Mouse (Mus musculus) ES-E14 (cell line): ENCODE data around the gene Rnft2. TPM values are rescaled to one million over a fixed set of nuclear protein-coding genes. Genes with fewer than 3 reads are reported as not detected.

ENCODE experiments used
- DNase-seq: peaks from one replicate; pipeline ENCODE4 v3.0.0-alpha.2; 2013; ENCODE audit warnings: low read depth, low spot score
- H3K27ac ChIP-seq: 2 replicates; pipeline ENCODE4 v1.5.1; 2012; ENCODE audit warnings: low read depth, mild to moderate bottlenecking, low read length, moderate library complexity, mixed read lengths; ENCODE audit not compliant: poor library complexity, insufficient read depth, severe bottlenecking
- H3K36me3 ChIP-seq: 2 replicates; pipeline ENCODE4 v1.6.1; 2012; ENCODE audit warnings: mild to moderate bottlenecking, low read length, moderate library complexity, mixed read lengths; ENCODE audit not compliant: control insufficient read depth, poor library complexity, insufficient read depth, severe bottlenecking
- H3K4me1 ChIP-seq, 2 experiments: fragments of 150-350 bp in 1 of 2; sonication (generic) in 1 of 2; 2 replicates each; pipeline ENCODE4 v1.6.1; 2012; ENCODE audit warnings: low read length in 2 of 2, mild to moderate bottlenecking in 1 of 2, mixed read lengths in 1 of 2; ENCODE audit not compliant: control insufficient read depth in 2 of 2, insufficient read depth in 2 of 2, poor library complexity in 1 of 2
- H3K4me3 ChIP-seq, 2 experiments: fragments of 150-350 bp in 1 of 2; sonication (generic) in 1 of 2; 2 replicates each; pipeline ENCODE4 v1.5.1; 2012; ENCODE audit warnings: low read length in 2 of 2, low read depth in 1 of 2, mild to moderate bottlenecking in 1 of 2, mixed read lengths in 1 of 2; ENCODE audit not compliant: insufficient read depth in 1 of 2, poor library complexity in 1 of 2, severe bottlenecking in 1 of 2
- H3K9ac ChIP-seq: 2 replicates; pipeline ENCODE4 v1.6.1; 2012; ENCODE audit warnings: low read depth, mild to moderate bottlenecking, low read length, mixed read lengths; ENCODE audit not compliant: poor library complexity, insufficient read depth, severe bottlenecking
- H3K9me3 ChIP-seq: fragments of 150-350 bp; sonication (generic); 2 replicates; pipeline ENCODE4 v1.6.1; 2012; ENCODE audit warnings: low read depth, mild to moderate bottlenecking, low read length; ENCODE audit not compliant: control insufficient read depth, insufficient read depth
- CHD2 ChIP-seq: IDR thresholded peaks from 2 replicates; pipeline ENCODE4 v1.6.1; 2014; ENCODE audit warnings: mild to moderate bottlenecking, low read depth, low read length, inconsistent platforms
- HCFC1 ChIP-seq: IDR thresholded peaks from 2 replicates; pipeline ENCODE4 v1.6.1; 2012; ENCODE audit warnings: low read length, inconsistent platforms, borderline replicate concordance; ENCODE audit not compliant: insufficient read depth
- MAFK ChIP-seq: IDR thresholded peaks from 2 replicates; pipeline ENCODE4 v1.6.1; 2014; ENCODE audit warnings: mild to moderate bottlenecking, low read depth, low read length, inconsistent platforms; ENCODE audit not compliant: insufficient read depth
- ZC3H11A ChIP-seq: IDR thresholded peaks from 2 replicates; pipeline ENCODE4 v1.6.1; 2012; ENCODE audit warnings: low read depth, mild to moderate bottlenecking, inconsistent platforms, low read length, borderline replicate concordance
- ZNF384 ChIP-seq: IDR thresholded peaks from 2 replicates; pipeline ENCODE4 v1.6.1; 2012; ENCODE audit warnings: low read depth, low read length, inconsistent platforms
- in situ Hi-C, 2 experiments: fragments of 600-800 bp; cut with MboI; formaldehyde crosslinking; loops; one replicate each; pipeline ENCODE4 v1.15.1; 2025; ENCODE audit warnings: low sequenced_read_pairs in 2 of 2, inconsistent platforms in 1 of 2; ENCODE audit not compliant: unreplicated experiment in 2 of 2
- total RNA-seq: library from RNA; depleted of rRNA; stranded (reverse); fragments of 300-350 nt; gene quantifications from 2 replicates; pipeline ENCODE4 v1.2.3, GENCODE M21; 2012

Gene Rnft2
- total RNA-seq, 1 experiment: 7.9 TPM

DNA sequence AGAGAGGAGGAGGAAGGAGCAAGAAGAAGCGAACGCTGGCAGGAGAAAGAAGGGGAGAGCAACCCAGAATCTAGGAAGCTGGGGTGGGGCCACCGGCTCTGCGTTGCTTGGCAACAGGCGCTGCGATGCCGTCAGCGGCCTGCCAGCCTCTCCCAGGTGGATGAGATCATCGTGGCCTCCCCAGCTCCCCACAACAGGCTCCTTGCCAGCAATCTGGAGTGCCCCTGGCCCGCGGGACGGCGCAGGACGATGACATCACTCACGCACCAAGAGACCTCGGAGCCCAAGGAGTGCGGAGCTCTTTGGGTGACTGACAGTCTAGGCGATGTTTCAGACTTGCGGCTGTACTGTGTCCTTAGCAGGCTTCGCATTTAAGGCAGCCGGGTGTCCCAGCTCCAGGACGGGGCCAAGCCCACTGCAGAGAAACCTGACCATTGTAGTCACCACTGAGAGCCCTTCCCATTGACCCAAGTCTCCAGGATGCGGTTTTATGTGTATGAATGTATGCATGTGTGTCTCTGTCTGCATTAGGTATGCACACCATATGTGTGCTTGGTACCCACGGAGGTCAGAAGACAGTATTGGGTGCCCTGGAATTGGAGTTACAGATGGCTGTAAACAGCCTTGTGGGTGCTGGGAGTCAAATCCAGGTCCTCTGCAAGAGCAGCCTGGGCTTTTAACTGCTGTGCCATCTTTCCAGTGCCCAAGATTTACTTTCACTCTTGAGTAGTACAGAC, 30.3 kb downstream of the Rnft2 start:
- no peaks in the 10 kb centered on the region for H3K4me1 ChIP-seq
- H3K27ac ChIP-seq: no peak overlapping the region
- H3K36me3 ChIP-seq: no peaks in the 10 kb centered on the region
- in situ Hi-C loops: no loop called here
- H3K9ac ChIP-seq: no peak overlapping the region
- no peaks in the 10 kb centered on the region for H3K9me3 ChIP-seq
- TF ChIP-seq ZNF384 (no peak), CHD2 (no peak), HCFC1 (no peak), MAFK (no peak), ZC3H11A (no peak)
- H3K4me3 ChIP-seq: peak overlapping the region in 1 of 2 experiments; percentile 6; a peak in 1 of 4 replicates
- DNase-seq: peak; percentile 16

DNA sequence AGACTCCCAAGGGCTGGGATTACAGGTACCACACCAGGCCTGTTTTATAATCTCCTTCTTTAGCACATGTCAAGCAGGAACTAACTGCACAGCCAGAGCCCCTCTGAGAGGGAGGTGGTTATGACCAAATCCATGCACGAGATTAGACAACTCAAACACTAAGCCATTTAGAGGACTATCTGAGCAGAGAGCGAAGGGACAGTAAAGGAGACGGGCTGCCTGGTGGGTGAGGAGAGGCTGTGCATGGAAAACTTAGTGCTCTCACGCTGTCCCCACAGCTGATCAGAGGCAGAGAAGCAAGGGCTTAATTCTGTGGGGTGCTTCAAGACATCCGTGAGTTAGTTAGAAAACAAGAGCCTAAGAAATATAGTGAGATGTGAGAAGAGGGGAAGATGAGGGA, 30.9 kb downstream of the Rnft2 start:
- H3K4me3 ChIP-seq: no peak overlapping the region
- no peak for DNase-seq
- in situ Hi-C loops: no loop called here
- no peaks in the 10 kb centered on the region for H3K36me3 ChIP-seq
- no peak overlapping the region for H3K9ac ChIP-seq
- H3K4me1 ChIP-seq: peaks cover 0 to 2% of the 10 kb centered on the region in 2 experiments; a peak in 1 of 4 replicates
- no peak for TF ChIP-seq ZC3H11A
- TF ChIP-seq MAFK: no peak
- no peak for TF ChIP-seq HCFC1
- TF ChIP-seq CHD2: no peak
- TF ChIP-seq ZNF384: no peak
- H3K27ac ChIP-seq: no peak overlapping the region
- H3K9me3 ChIP-seq: no peaks in the 10 kb centered on the region

DNA sequence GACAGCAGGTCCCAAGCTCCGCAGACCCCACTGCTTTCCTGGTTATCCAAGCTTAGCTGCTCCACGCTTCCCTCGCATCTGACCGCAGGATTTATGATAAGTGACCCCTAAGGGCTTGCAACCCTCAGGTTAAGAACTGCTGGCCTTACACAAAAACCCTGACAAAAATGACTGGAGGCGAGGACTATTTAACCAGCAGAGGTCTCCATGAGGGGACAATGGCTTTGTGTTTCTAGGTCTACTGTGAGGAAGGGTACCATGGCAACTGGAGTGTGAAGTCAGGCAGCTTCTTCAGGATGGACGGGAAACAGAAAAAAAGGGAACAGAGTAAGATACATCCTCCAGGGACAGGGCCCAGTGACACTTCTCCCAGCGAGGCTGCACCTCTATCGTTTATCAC, 39.1 kb downstream of the Rnft2 start:
- no peak for TF ChIP-seq HCFC1
- TF ChIP-seq ZC3H11A: no peak
- TF ChIP-seq ZNF384: no peak
- TF ChIP-seq MAFK: no peak
- no peak for TF ChIP-seq CHD2

DNA sequence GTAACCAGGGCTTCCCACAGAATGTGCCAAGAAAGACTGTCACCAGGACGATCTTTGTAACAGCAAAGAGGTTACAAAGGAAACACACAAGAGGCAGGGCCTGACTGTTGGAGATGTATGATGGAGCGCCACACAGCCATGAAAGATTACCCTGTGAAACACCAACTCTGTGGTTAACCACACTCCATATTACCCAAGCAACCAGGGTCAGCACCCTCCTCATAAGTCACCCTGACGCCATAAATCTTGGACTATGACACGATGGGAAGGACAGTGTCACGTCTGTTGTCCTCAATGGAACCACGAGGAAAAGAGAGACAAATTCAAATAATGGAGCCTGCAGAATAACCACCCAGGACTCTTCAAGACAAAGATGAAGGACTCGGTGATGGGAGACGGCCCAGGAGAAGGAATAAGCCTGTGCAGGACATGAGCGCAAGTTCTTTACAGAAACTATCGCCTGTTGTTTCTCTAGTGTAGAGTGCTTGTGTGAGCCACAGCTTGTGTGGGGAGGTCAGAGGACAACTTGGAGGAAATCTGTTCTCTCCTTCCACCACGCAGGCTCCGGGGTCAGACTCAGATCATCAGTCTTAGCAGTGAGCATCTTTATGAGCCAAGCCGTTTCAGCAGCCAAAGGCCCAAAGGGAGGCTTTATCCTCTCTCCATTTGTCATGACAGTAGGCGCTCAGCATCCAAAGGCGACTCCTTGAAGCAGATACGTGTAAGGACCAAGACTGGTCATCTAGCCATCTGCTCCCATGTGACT, 40.1 kb downstream of the Rnft2 start:
- H3K9ac ChIP-seq: no peak overlapping the region
- H3K36me3 ChIP-seq: no peaks in the 10 kb centered on the region
- H3K4me3 ChIP-seq: no peak overlapping the region
- H3K4me1 ChIP-seq: peaks cover 0 to 3% of the 10 kb centered on the region in 2 experiments; a peak in 1 of 4 replicates
- H3K27ac ChIP-seq: no peak overlapping the region
- H3K9me3 ChIP-seq: no peaks in the 10 kb centered on the region
- in situ Hi-C loops: no loop called here
- TF ChIP-seq MAFK (no peak), HCFC1 (no peak), CHD2 (no peak), ZNF384 (no peak), ZC3H11A (no peak)
- DNase-seq: no peak

More for the DNA sequence above, 39.1 kb downstream of the Rnft2 start:
- Histone ChIP-seq H3K4me3 (no peak overlapping the region), H3K36me3 (no peaks in the 10 kb centered on the region), H3K9ac (no peak overlapping the region), H3K4me1 (peaks cover 0 to 3% of the 10 kb centered on the region in 2 experiments; a peak in 1 of 4 replicates), H3K27ac (no peak overlapping the region), H3K9me3 (no peaks in the 10 kb centered on the region)
- in situ Hi-C loops: no loop called here
- no peak for DNase-seq
